Mouse (Mus musculus) heart, postnatal 25 days (tissue): ENCODE measurements around the gene Luc7l2. TPM values are rescaled to one million over a fixed set of nuclear protein-coding genes. Genes with fewer than 3 reads are reported as not detected.
"Not testable (repeated sequence)": the region's sequence is repeated elsewhere in the genome, so short reads cannot be mapped to it uniquely, and the experiment has no call there.

Source experiments
- DNase-seq: peaks from one replicate; pipeline ENCODE4 v3.0.0; 2022; ENCODE audit warnings: low spot score
- intact Hi-C: fragments of 180-260 bp; cut with DNase I; formaldehyde crosslinking; loops from one replicate; pipeline ENCODE4 v1.15.1; 2025
- total RNA-seq, 2 experiments: library from RNA; stranded (reverse); gene quantifications; 2 replicates each; pipeline ENCODE4 v1.2.3; 2021

Gene Luc7l2
- 10 to 100 TPM; 91.0 to 98.8 TPM for total RNA-seq

GRCm38 (mm10) chr6:38551062-38551988 is at the start of gene Luc7l2:
Luc7l2 (plus strand) TSS chr6:38551334.
- intact Hi-C loops: loop anchor here (5.0 kb wide), 1 partner anchor 656 kb away; the partner anchor contains the start of gene Kdm7a
- DNase-seq: peak; percentile 93

- intact Hi-C loops: no loop called here
Measured at GRCm38 (mm10) chr6:38512096-38512495, 39.0 kb upstream of the Luc7l2 start.

GRCm38 (mm10) chr6:38512830-38513229 is 38.3 kb upstream of the Luc7l2 start:
- intact Hi-C loops: no loop called here
- DNase-seq: no peak

More at GRCm38 (mm10) chr6:38512096-38512495, 39.0 kb upstream of the Luc7l2 start:
- DNase-seq: no peak

GRCm38 (mm10) chr6:38515201-38515600 is 35.9 kb upstream of the Luc7l2 start:
- intact Hi-C loops: no loop called here
- DNase-seq: no peak

GRCm38 (mm10) chr6:38523851-38524250 is 27.3 kb upstream of the Luc7l2 start:
- intact Hi-C loops: no loop called here
- DNase-seq: no peak

- DNase-seq: no peak
- intact Hi-C loops: loop anchor here (1.0 to 10.0 kb wide), 4 partner anchors 39 to 343 kb away; partner anchors contain the start of genes Hipk2, Tbxas1, Ttc26 and Ubn2
Measured at GRCm38 (mm10) chr6:38531211-38531820, 19.8 kb upstream of the Luc7l2 start.

GRCm38 (mm10) chr6:38532500-38533420 is 18.4 kb upstream of the Luc7l2 start:
- intact Hi-C loops: loop anchor here (5.0 to 10.0 kb wide), 3 partner anchors 100 to 342 kb away; partner anchors contain the start of genes Hipk2, Tbxas1, Ttc26 and Ubn2

GRCm38 (mm10) chr6:38533428-38534405 is 17.4 kb upstream of the Luc7l2 start, which contains the start of gene Fmc1:
Fmc1 (plus strand) TSS chr6:38533502.
- intact Hi-C loops: loop anchor here (5.0 to 10.0 kb wide), 3 partner anchors 101 to 341 kb away; partner anchors contain the start of genes Hipk2, Tbxas1, Ttc26 and Ubn2
- peak; percentile 98 for DNase-seq

More at GRCm38 (mm10) chr6:38532500-38533420, 18.4 kb upstream of the Luc7l2 start:
- DNase-seq: no peak

GRCm38 (mm10) chr6:38534640-38535365 is 16.3 kb upstream of the Luc7l2 start:
- DNase-seq: peak; percentile 90
- intact Hi-C loops: loop anchor here (1.0 to 10.0 kb wide), 4 partner anchors 14 to 340 kb away; partner anchors contain the start of genes Hipk2, Tbxas1, Ttc26 and Ubn2

GRCm38 (mm10) chr6:38535366-38535690 is 15.8 kb upstream of the Luc7l2 start:
- intact Hi-C loops: loop anchor here (1.0 to 10.0 kb wide), 2 partner anchors 14 to 339 kb away; partner anchors contain the start of genes Hipk2 and Tbxas1
- no peak for DNase-seq

- intact Hi-C loops: loop anchor here (1.0 to 10.0 kb wide), 2 partner anchors 14 to 339 kb away; partner anchors contain the start of genes Hipk2 and Tbxas1
- DNase-seq: no peak
Measured at GRCm38 (mm10) chr6:38535788-38536187, 15.3 kb upstream of the Luc7l2 start.

- DNase-seq, intact Hi-C loops: not testable (repeated sequence)
Measured at GRCm38 (mm10) chr6:38544141-38544540, 7.0 kb upstream of the Luc7l2 start.

- intact Hi-C loops, DNase-seq: not testable (repeated sequence)
Measured at GRCm38 (mm10) chr6:38547005-38547404, 4.1 kb upstream of the Luc7l2 start.

GRCm38 (mm10) chr6:38547707-38548106 is 3.4 kb upstream of the Luc7l2 start:
- no peak for DNase-seq
- intact Hi-C loops: no loop called here

GRCm38 (mm10) chr6:38548595-38548994 is 2.5 kb upstream of the Luc7l2 start:
- DNase-seq, intact Hi-C loops: not testable (repeated sequence)

- not testable (repeated sequence) for DNase-seq
- intact Hi-C loops: loop anchor here (1.0 to 5.0 kb wide), 2 partner anchors 15 to 657 kb away; partner anchors contain the start of gene Kdm7a
Measured at GRCm38 (mm10) chr6:38549840-38550239, 1.3 kb upstream of the Luc7l2 start.
